Mouse (Mus musculus): Measurements from ENCODE around the gene Pdhx. TPM values are rescaled to one million over a fixed set of nuclear protein-coding genes. Genes with fewer than 3 reads are reported as not detected.

Pdhx gene
- polyA plus RNA-seq, 1 experiment = not detected

GRCm38 (mm10) chr2:103004599-103004998 is 68.7 kb downstream of the Pdhx start:
- WGBS = 88% methylated on average over 7 of the region's 7 CpGs
- no peaks in the 10 kb centered on the region for H3K4me1 ChIP-seq (ENCODE audit: control insufficient read depth, insufficient read depth, low read length)
- H3K4me3 ChIP-seq (ENCODE audit: insufficient read depth, low read depth, low read length) = no peak overlapping the region
- H3K27ac ChIP-seq (ENCODE audit: insufficient read depth, low read depth, low read length) = no peak overlapping the region
- TF ChIP-seq POLR2A (IDR thresholded peaks at IDR 0.05; ENCODE audit: insufficient read depth, low read depth, low read length) (no peak), CTCF (IDR thresholded peaks at IDR 0.05; ENCODE audit: insufficient read depth, low read depth, low read length) (no peak)

DNA sequence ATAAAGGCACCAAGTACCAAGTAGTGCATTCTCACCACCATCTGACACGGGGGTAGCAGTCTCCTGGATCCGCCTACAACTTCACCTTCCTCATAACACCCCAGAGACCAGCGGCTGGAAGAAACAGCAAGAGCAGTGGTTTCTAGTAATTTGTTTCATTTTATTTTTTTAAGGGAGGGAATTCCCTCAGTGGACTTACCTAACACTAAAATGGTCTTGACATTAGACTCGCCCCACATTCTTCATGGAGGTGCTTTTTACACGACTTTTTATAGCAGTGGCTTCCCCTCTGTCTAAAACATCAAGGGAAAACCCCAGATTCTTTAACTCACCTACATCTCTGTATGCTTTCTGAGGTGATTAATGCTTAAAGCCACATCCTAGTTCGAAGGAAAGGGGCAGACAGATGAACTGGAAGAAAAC is 74.1 kb downstream of the Pdhx start:
- no peak overlapping the region for H3K4me3 ChIP-seq (ENCODE audit: insufficient read depth, low read depth, low read length)
- no peaks in the 10 kb centered on the region for H3K4me1 ChIP-seq (ENCODE audit: control insufficient read depth, insufficient read depth, low read length)
- no peak overlapping the region for H3K27ac ChIP-seq (ENCODE audit: insufficient read depth, low read depth, low read length)
- WGBS = 80% methylated on average over 6 of the region's 6 CpGs
- TF ChIP-seq CTCF (IDR thresholded peaks at IDR 0.05; ENCODE audit: insufficient read depth, low read depth, low read length) (no peak), POLR2A (IDR thresholded peaks at IDR 0.05; ENCODE audit: insufficient read depth, low read depth, low read length) (no peak)

DNA sequence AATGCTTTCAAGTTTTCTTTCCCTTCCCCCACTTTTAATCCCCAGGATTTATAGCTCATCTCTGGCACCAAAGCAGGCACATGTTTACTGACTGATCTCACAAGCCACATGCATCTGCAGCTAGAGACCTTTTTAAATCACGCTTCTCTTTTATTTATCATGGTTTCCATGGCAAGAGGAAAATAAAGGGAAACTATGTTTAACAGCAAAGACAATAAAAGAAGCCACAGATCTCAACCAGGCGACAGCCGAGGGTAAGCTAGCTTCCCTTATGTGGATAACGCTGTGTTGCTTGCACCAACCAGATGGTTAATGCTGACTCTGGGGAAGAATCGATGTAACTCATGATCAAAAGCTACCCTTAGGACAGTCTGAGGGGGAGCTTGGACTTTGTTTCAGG is 75.0 kb downstream of the Pdhx start:
- H3K4me1 ChIP-seq (ENCODE audit: control insufficient read depth, insufficient read depth, low read length) = no peaks in the 10 kb centered on the region
- no peak overlapping the region for H3K27ac ChIP-seq (ENCODE audit: insufficient read depth, low read depth, low read length)
- 18% methylated on average over 5 of the region's 5 CpGs for WGBS
- no peak for TF ChIP-seq POLR2A (IDR thresholded peaks at IDR 0.05; ENCODE audit: insufficient read depth, low read depth, low read length)
- TF ChIP-seq CTCF (IDR thresholded peaks at IDR 0.05; ENCODE audit: insufficient read depth, low read depth, low read length) = no peak
- H3K4me3 ChIP-seq (ENCODE audit: insufficient read depth, low read depth, low read length) = no peak overlapping the region

GRCm38 (mm10) chr2:102997874-102998273 is 75.4 kb downstream of the Pdhx start:
- no peak for TF ChIP-seq CTCF (IDR thresholded peaks at IDR 0.05; ENCODE audit: insufficient read depth, low read depth, low read length)
- TF ChIP-seq POLR2A (IDR thresholded peaks at IDR 0.05; ENCODE audit: insufficient read depth, low read depth, low read length) = no peak
- no peaks in the 10 kb centered on the region for H3K4me1 ChIP-seq (ENCODE audit: control insufficient read depth, insufficient read depth, low read length)
- H3K4me3 ChIP-seq (ENCODE audit: insufficient read depth, low read depth, low read length) = no peak overlapping the region
- no peak overlapping the region for H3K27ac ChIP-seq (ENCODE audit: insufficient read depth, low read depth, low read length)
- 55% methylated on average over 1 of the region's 1 CpGs for WGBS

- no peak overlapping the region for H3K27ac ChIP-seq (ENCODE audit: insufficient read depth, low read depth, low read length)
- TF ChIP-seq POLR2A (IDR thresholded peaks at IDR 0.05; ENCODE audit: insufficient read depth, low read depth, low read length) (no peak), CTCF (IDR thresholded peaks at IDR 0.05; ENCODE audit: insufficient read depth, low read depth, low read length) (no peak)
- H3K4me3 ChIP-seq (ENCODE audit: insufficient read depth, low read depth, low read length) = no peak overlapping the region
- 92% methylated on average over 3 of the region's 3 CpGs for WGBS
- no peaks in the 10 kb centered on the region for H3K4me1 ChIP-seq (ENCODE audit: control insufficient read depth, insufficient read depth, low read length)
These were observed 79.3 kb downstream of the Pdhx start for GRCm38 (mm10) chr2:102993841-102994607.

DNA sequence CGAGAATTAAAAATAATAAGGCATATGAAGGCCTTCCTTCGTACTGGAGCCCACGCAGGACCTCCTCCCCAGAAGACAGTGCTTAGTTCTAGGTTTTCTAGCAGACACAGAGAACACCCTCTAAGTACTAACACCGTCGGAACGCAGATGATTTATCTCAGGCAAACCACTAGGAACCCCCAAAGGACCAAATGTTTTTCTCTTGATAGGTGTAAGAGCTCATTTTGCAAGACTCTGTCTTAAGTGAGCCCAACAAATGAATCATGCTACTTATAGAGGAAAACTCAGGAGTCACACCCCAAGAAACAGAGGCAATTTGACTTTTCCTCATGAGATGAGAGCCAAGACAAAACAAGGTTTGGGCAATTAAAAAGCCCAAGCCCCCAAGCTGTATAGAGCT is 80.9 kb downstream of the Pdhx start:
- 92% methylated on average over 6 of the region's 6 CpGs for WGBS
- Histone ChIP-seq H3K4me1 (ENCODE audit: control insufficient read depth, insufficient read depth, low read length) (no peaks in the 10 kb centered on the region), H3K27ac (ENCODE audit: insufficient read depth, low read depth, low read length) (no peak overlapping the region), H3K4me3 (ENCODE audit: insufficient read depth, low read depth, low read length) (no peak overlapping the region)
- TF ChIP-seq POLR2A (IDR thresholded peaks at IDR 0.05; ENCODE audit: insufficient read depth, low read depth, low read length) (no peak), CTCF (IDR thresholded peaks at IDR 0.05; ENCODE audit: insufficient read depth, low read depth, low read length) (no peak)

DNA sequence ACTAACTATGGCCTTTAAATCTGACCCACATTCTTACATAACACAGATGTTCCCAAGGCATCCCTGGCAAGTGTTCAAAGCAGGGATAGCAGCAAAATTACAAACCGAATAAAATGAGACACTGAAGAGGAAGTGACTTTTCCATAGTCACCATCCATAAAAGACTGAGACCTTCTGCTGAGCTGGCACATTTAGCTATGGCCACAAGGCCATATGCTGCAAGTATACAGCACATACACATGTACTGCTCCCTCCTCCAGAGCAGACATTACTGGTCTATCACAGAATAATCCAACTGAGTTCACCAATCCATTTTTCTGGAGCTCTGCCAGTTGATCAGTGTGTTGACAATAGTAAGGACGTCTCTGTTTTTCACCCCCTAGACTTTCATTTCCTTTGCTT is 83.0 kb downstream of the Pdhx start:
- Histone ChIP-seq H3K4me3 (ENCODE audit: insufficient read depth, low read depth, low read length) (no peak overlapping the region), H3K27ac (ENCODE audit: insufficient read depth, low read depth, low read length) (no peak overlapping the region), H3K4me1 (ENCODE audit: control insufficient read depth, insufficient read depth, low read length) (no peaks in the 10 kb centered on the region)
- 44% methylated on average over 2 of the region's 2 CpGs for WGBS
- TF ChIP-seq POLR2A (IDR thresholded peaks at IDR 0.05; ENCODE audit: insufficient read depth, low read depth, low read length) (no peak), CTCF (IDR thresholded peaks at IDR 0.05; ENCODE audit: insufficient read depth, low read depth, low read length) (no peak)

DNA sequence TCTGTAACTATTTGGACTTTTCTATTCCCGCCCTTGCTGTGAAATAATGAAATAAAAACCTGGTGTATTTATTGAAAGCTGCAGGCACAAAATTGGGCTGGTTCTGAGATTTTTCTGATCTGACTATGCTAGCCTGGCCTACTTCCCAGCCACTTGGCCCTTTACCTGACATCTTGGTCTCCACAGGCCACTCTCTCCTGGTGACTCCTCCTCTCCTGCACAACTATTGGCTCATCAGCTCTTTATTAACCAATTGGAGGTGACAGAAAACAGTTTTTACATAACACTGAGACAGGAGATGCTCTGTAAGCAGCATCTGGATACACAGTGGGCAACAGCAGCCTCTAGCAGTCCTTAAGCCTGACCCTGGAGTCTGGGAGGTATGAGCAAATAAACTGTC is 83.9 kb downstream of the Pdhx start:
- Histone ChIP-seq H3K4me3 (ENCODE audit: insufficient read depth, low read depth, low read length) (no peak overlapping the region), H3K4me1 (ENCODE audit: control insufficient read depth, insufficient read depth, low read length) (no peaks in the 10 kb centered on the region)
- 95% methylated on average over 1 of the region's 1 CpGs for WGBS

DNA sequence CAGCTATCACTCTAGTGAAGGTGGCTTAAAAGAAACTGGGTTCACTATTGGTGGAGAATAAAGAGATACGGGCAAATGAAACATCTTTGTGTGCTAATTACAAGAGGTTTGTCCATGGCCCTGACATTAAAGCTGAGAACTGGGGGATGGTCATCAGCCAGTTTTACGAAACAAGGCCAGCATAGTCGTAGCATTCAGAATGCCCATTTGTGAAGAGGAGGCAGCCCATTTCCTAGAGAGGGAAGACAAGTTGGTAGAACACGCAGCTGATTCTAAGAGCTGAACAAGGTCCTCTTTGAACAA is 85.7 kb downstream of the Pdhx start:
- Histone ChIP-seq H3K4me3 (ENCODE audit: insufficient read depth, low read depth, low read length) (no peak overlapping the region), H3K27ac (ENCODE audit: insufficient read depth, low read depth, low read length) (no peak overlapping the region), H3K4me1 (ENCODE audit: control insufficient read depth, insufficient read depth, low read length) (no peaks in the 10 kb centered on the region)
- 91% methylated on average over 4 of the region's 4 CpGs for WGBS
- TF ChIP-seq CTCF (IDR thresholded peaks at IDR 0.05; ENCODE audit: insufficient read depth, low read depth, low read length) (no peak), POLR2A (IDR thresholded peaks at IDR 0.05; ENCODE audit: insufficient read depth, low read depth, low read length) (no peak)

More for the DNA sequence above, 83.9 kb downstream of the Pdhx start:
- TF ChIP-seq POLR2A (IDR thresholded peaks at IDR 0.05; ENCODE audit: insufficient read depth, low read depth, low read length) (no peak), CTCF (IDR thresholded peaks at IDR 0.05; ENCODE audit: insufficient read depth, low read depth, low read length) (no peak)
- H3K27ac ChIP-seq (ENCODE audit: insufficient read depth, low read depth, low read length) = no peak overlapping the region
